Mouse (Mus musculus) erythroblast, embryonic 14.5 days (primary cell): ENCODE data around the gene Ptpn3.

ENCODE experiments used
- GATA1 ChIP-seq: IDR thresholded peaks from 2 replicates; pipeline ENCODE4 v1.6.1; 2012; ENCODE audit warnings: low read length, inconsistent platforms, mixed read lengths
- TAL1 ChIP-seq: IDR thresholded peaks from 3 replicates; pipeline ENCODE4 v1.6.1; 2012; ENCODE audit warnings: low read length, inconsistent platforms, mixed read lengths

GRCm38 (mm10) chr4:57205908-57206307, 95.7 kb downstream of the Ptpn3 start:
- no peak for TF ChIP-seq GATA1
- TF ChIP-seq TAL1 = no peak
